Mouse (Mus musculus): Measurements from ENCODE around the gene Olfr1353.
"Not testable (repeated sequence)": the region's sequence is repeated elsewhere in the genome, so short reads cannot be mapped to it uniquely, and the experiment has no call there.

Gene Olfr1353

GRCm38 (mm10) chr10:78963009-78963408 is at the start of gene Olfr1353:
Gene Olfr1353, plus strand, starts transcription at chr10:78963309.
- DNase-seq (ENCODE audit: low read depth), result not testable (repeated sequence)

GRCm38 (mm10) chr10:78950336-78950735 is 12.8 kb upstream of the Olfr1353 start, which contains the start of gene Olfr8:
Gene Olfr8, plus strand, starts transcription at chr10:78950636.
- DNase-seq (ENCODE audit: low read depth), result not testable (repeated sequence)

GRCm38 (mm10) chr10:78980750-78981149 is 17.6 kb downstream of the Olfr1353 start, which contains the start of gene Olfr1352:
Gene Olfr1352, plus strand, starts transcription at chr10:78981050.
- no peak for DNase-seq (ENCODE audit: low read depth)

GRCm38 (mm10) chr10:79012172-79012571 is 49.1 kb downstream of the Olfr1353 start, which contains the start of gene Olfr1351:
Gene Olfr1351, plus strand, starts transcription at chr10:79012472.
- DNase-seq (ENCODE audit: low read depth), result no peak
